Mouse (Mus musculus) kidney, adult 11 months (tissue): Measurements from ENCODE around the gene Stum.

Experiments used
- DNase-seq: peaks from one replicate; pipeline ENCODE4 v3.0.0; 2022

Stum gene

DNA sequence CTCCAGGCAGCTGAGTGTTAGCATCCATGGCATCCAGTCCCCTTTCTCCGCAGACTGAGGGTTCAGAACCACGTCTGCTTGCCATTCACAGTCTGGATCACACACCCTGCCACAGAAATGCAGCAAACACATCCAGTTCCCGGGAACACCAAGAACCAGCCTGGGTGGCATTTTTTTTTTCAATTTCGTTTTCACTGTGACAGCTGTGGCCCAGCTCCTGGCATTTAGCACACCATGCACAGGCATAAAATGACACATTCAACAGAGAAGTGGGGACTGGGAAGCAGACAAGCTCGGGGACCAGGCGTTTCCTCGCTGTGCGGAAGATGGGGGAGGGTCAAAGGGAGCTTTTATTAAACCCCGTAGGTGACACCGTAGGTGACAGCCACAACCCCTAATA, 55.6 kb downstream of the Stum start:
- DNase-seq, result no peak

GRCm38 (mm10) chr1:180426405-180426804, 56.9 kb downstream of the Stum start:
- DNase-seq, result no peak

DNA sequence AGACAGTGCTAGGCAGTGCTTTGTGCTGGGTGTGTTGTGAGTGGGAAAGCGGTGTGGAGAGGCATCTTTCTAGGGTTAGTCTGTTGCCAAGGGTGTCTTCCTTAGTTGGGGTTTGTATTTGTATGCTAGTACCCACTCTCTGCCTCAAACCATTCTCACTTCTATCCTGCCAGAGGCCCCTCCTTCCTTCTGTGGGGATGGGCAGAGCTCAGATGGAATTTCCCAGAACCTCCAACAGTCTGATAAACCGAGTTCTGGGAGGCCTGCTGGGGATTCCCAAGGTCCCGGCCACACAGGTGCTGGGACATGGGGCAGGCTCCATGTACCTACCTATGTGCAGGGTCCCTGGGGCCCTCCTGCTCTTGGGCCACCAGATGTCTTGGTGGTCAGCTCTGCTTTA, 59.4 kb downstream of the Stum start:
- DNase-seq, result no peak

- no peak for DNase-seq
Measured at GRCm38 (mm10) chr1:180423008-180423639, 60.2 kb downstream of the Stum start.

DNA sequence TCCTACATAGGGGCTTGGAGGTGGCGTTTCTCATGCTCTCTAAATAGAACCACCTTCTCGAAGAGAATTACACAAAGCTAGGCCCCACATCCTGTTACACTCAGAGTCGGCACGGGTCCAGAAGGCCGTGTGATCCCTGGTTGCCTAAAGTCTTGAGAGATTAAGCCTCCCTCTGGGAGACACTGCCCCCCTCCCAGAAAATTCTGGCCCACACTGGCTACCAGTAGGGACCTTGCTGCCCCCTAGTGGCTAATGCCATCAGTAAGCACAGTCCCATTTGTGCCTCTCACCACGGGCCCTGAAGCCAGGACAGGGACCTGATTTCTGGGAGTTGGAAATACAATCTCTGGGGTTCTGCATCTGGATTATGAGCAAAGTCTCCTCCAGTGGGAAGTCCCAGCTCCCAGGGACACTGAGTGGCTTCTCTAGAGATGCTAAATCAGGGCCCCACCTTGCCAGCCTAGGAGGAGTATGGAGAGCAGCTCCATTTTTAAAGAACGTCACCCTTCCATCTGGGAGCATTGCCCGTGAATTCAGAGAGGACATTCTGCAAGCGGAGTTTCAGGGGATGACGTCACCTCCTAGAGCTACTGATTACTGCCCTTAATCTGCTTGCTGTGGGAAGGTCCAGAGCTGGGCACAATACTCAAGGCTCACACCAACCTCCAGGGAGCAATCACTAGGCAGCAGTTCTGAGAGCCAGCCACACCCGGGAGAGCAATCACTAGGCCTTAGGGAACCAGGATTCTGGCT, 61.1 kb downstream of the Stum start:
- DNase-seq, result peak; percentile 73

DNA sequence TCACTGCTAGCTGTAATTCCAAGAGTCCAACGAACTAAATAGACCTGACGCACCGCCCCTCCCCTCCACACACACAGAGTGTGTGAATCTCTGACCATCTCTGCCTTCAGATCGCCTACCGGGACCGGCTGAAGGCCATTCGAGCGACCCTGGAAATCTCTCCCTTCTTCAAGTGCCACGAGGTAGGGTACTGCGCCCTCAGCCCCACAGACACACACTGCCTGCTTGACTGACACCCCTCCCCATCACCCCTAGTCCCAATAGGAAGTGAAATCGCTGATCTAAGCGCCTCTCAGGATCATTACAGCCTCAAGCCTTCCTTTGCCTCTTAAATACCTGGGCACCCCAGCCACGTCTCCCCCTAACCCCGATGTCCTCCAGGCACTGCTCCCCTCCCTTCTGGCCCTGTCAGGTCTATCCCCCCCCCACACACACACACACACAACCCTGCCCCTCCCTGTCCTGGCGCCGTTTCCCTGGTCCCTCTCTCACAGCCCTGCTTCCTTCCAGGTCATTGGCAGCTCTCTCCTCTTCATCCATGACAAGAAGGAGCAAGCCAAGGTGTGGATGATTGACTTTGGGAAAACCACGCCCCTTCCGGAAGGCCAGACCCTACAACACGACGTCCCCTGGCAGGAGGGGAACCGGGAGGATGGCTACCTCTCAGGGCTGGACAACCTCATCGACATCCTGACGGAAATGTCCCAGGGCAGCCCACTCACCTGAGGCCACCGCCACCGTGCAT, 62.0 kb downstream of the Stum start:
- DNase-seq, result peak; percentile 41

GRCm38 (mm10) chr1:180420496-180421164, 62.7 kb downstream of the Stum start:
- peak; percentile 65 for DNase-seq

- DNase-seq, result no peak
Measured at GRCm38 (mm10) chr1:180419059-180419458, 64.2 kb downstream of the Stum start.

DNA sequence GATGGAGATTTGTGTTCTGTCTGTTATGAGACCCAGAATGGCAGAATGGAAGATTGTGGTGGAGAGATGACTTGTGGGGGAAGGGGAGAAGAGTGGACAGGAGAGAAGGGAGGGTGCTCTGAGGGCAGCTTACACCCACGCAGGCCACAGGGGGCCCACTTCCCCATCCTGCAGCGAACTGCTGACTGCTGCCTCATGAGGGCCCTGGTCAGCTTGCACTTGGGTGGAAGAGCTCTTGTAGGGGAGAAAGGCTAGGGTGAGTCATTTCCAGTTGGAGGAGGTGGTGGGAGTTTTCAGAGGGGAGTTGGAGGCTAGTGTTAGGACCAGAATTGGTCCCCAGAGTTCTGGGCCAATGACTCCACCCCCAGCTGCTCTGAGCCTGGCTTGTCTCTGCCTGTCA, 66.2 kb downstream of the Stum start:
- DNase-seq, result no peak

DNA sequence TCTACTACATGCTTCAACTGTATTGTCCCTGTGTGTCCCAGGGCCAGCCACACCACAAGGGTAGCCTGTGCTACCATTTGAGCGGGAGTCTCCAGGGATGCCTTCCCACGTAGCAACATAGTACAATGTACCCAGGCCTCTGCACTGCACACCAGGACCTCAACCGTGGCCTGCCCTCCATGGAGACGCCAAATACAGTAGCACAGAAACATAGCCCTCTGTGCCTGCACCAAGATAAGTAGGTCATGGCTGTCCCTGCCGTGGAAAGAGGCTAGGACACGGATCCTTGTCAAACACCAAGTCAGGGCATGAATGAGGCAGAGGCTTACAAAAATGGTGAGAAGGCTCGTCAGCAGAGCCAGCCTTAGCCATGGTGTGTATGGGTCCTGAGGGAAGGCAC, 67.5 kb downstream of the Stum start:
- DNase-seq, result no peak

DNA sequence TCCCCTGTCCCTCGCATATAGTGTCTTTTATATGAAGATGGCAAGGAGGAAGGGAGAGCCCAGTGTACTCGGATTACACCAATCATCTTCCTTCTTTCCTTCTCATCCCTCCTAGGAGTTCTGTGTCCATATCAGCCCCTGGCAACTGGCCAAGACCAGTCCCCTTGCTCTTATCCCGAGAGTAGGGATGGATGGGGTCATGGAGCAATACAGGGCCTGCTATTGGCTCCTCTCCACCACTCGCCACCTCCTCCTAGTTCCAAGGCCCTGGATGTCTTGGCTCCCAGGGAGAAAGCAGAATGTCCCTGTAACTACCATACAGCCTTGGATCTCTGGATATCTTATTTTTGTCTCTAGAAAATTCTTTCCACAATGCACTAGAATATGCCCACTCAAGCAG, 68.2 kb downstream of the Stum start:
- no peak for DNase-seq

- no peak for DNase-seq
Measured at GRCm38 (mm10) chr1:180410306-180410705, 73.0 kb downstream of the Stum start.

- no peak for DNase-seq
Measured at GRCm38 (mm10) chr1:180409771-180410170, 73.5 kb downstream of the Stum start.

- peak; percentile 82 for DNase-seq
Measured at GRCm38 (mm10) chr1:180408832-180409231, 74.5 kb downstream of the Stum start.

GRCm38 (mm10) chr1:180407727-180408719, 75.3 kb downstream of the Stum start:
- no peak for DNase-seq

DNA sequence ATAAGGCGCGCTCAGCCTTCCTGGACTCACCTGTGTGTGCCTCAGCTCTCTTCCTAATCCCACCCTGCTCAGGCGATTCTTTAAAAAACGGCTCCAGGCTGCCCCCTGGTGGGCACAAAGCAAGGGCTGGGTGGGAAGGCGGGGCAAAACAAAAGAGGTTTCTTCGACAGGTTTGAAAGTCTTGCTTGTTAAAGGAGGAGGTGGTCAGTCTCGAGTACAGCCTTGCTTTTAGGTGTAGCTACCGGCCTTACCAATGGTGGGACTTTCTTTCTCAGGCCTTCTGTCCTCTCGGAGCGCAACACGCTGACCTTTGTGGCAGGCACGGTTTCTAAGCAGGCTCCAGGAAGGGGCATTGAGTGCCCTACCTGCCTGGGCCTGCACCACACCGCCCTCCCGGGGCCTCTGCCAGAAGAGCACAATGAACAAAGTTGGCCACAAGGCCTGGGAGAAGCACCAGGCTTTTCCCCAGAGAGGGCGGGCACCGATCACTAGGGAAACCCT, 76.1 kb downstream of the Stum start:
- peak; percentile 83 for DNase-seq

DNA sequence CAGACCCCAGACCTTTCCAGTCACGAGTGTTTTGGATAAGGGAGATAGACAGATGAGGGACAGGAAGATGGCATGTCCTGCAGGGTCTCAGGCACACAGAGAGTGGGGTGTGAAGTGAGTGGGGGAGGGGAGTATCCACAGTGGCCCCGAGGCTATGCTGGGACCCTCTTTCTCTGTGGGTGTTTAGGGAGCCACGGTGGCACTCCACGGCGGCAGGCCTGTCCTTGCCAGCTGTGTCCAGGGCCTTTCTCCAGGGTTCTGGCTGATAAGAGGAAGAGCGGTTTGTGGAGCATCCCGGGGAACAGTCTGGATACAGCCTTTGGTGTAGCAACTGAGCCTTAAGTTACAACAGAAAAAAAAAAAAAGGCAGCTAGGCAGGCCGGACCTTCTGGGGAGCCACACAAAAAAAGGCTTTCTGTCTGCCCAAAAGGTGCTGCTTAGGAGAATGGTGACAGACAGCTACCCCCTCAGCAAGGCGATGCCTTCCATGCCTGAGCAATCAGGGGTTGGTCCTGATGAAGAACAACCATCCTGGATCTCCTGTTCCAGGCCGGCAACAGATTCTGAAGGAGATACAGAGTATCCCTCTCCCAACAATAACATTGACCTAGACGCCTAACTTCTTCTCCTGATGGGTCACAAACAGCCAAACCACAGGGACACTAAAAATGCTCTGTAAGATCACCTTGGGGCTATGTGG, 76.8 kb downstream of the Stum start:
- no peak for DNase-seq

DNA sequence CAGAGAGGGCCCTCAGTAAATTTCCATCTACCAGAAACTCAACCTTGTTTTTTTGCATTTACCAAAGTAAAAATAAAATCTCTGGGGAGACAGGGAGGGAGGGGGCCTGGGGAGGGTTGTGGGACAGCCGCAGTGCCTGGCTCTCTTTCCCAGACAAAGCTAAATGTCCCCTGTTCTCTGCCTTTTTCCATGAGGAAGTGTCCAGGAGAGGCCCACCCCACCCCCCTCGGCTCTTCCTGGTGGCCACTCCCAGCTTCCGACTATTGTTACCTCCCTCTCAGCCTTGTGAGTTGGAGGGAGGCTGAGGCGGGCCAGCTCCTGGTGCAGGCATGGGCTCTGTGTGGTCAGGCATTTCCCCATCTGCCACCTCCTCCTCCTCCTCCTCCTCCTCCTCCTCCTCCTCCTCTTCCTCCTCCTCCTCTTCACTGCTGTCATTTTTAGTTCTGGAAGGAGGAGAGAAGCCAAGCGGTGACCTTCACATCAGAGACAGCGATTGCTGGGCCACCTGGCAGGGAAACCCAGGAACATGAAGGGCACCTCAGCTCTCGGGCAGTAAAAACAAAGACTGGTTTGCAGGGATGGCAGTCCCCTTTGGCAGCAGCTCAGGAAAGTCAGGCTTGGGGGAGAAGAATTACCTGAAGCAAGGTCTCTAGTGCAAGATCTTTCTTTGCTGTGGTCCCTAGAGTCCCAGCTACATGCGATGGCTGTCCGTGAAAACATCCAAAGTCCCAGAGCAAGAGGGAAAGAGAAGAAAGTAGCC, 77.5 kb downstream of the Stum start:
- peak; percentile 77 for DNase-seq

DNA sequence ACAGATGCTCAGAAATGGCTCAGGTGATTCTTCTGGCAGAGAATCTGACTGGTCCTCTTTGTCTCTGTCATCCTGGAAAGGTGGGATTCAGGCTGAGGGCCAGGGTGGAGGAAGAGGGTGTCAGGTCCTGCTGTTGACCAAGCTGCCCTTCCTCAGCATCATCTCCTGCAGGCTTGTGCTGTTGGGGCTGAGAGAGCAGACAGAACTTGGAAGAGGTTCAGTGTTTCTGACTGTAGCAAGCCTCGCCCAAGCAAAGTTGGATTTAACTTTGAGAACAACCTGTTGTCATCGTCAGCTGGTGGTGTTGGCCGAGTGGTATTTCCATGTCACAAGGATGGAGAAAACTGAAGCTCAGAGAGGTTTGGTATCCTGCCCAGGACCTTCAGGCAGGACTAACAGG, 78.6 kb downstream of the Stum start:
- DNase-seq, result no peak
